Mouse (Mus musculus): ENCODE data around the gene Sec1. TPM values are rescaled to one million over a fixed set of nuclear protein-coding genes. Genes with fewer than 3 reads are reported as not detected.
A peak's percentile ranks its signal among the peaks of the same experiment; 100 is the strongest.

Sec1 gene
- polyA plus RNA-seq, 1 experiment from 2014 or later, result 0.22 TPM

DNA sequence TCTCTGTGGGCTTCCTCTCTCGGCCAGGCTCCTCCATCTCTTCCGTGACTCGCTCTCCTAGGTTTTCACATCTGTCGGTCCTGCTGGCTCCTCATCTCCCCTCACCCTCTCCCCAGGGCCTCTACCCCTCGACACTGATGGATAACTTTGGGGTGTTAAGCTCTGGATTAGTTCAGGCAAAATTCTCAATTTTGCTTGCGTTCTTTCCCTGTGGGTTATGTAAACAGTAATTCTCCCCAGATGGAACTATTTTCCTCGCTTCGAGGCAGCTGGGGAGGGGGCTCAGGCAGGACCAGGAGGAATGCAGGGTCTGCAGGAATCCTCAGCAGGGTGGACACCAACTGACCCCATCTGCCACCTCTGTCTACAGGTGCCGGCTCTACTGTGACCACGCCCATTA lies 8.4 kb downstream of the Sec1 start:
- H3K27ac ChIP-seq (ENCODE audit: low read length), result no peak overlapping the region
- H3K36me3 ChIP-seq (ENCODE audit: insufficient read depth, low read length), result no peaks in the 10 kb centered on the region
- H3K4me3 ChIP-seq (ENCODE audit: low read length), result no peak overlapping the region
- no peaks in the 10 kb centered on the region for H3K9me3 ChIP-seq (ENCODE audit: low read length)
- ATAC-seq (ENCODE audit: low FRiP score, low TSS enrichment), result no peak
- H3K4me2 ChIP-seq (replicated peaks; ENCODE audit: low read depth, low read length), result no peak overlapping the region
- H3K27me3 ChIP-seq (ENCODE audit: insufficient read depth, low read length), result no peaks in the 10 kb centered on the region
- H3K4me1 ChIP-seq (ENCODE audit: insufficient read depth, low read length), result peaks cover 30% of the 10 kb centered on the region
- WGBS, result 43% methylated on average over 10 of the region's 10 CpGs
- no peak overlapping the region for H3K9ac ChIP-seq (replicated peaks; ENCODE audit: low read length)

DNA sequence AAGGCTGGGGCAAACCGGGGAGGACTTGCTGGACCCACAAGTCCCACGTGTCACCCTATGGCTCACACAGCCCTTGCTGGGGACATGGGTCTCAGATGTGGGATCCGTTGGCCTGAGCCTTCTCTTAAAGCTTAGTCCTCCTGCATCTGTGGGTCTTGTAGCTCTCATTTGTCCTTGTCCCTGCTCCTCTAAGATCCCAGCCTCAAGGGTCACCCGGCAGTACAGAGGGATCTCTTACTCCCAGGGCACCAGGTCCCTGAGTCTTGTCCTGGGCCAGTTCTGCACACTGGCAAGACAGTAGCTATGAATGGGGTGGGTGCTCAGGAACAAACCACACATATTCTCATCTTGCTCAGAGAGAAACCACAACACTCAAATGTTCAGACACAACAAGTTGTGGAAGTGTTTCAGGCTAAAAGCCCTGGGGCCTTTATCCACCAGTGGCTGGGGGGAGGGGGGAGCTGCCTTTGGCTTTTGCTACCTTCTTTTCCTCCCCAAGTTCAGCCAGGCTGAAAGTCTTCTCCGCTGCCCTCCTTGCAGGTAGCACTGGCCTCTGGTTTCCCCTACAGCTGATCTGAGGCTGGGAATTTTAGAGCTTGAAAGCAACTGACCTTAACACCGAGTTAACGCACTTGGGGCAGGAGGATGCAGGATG lies 10.7 kb downstream of the Sec1 start, which contains the start of gene Ntn5:
TSS of gene Ntn5 (plus strand) at position 627 of the 655 bp plus-strand sequence.
- H3K4me3 ChIP-seq (ENCODE audit: low read length), result no peak within 1 kb of the TSS
- H3K27ac ChIP-seq (ENCODE audit: low read length), result no peak within 1 kb of the TSS
- no peak for ATAC-seq (ENCODE audit: low FRiP score, low TSS enrichment)
- H3K36me3 ChIP-seq (ENCODE audit: insufficient read depth, low read length), result no peaks in the 10 kb centered on the region
- H3K9ac ChIP-seq (replicated peaks; ENCODE audit: low read length), result peak within 1 kb of the TSS; percentile 6; the same call in 1 of the 2 replicates
- H3K27me3 ChIP-seq (ENCODE audit: insufficient read depth, low read length), result no peaks in the 10 kb centered on the region
- 65% methylated on average over 7 of the region's 7 CpGs for WGBS
- peaks cover 21% of the 10 kb centered on the region for H3K4me1 ChIP-seq (ENCODE audit: insufficient read depth, low read length)
- no peak within 1 kb of the TSS for H3K4me2 ChIP-seq (replicated peaks; ENCODE audit: low read depth, low read length)
- H3K9me3 ChIP-seq (ENCODE audit: low read length), result no peaks in the 10 kb centered on the region

DNA sequence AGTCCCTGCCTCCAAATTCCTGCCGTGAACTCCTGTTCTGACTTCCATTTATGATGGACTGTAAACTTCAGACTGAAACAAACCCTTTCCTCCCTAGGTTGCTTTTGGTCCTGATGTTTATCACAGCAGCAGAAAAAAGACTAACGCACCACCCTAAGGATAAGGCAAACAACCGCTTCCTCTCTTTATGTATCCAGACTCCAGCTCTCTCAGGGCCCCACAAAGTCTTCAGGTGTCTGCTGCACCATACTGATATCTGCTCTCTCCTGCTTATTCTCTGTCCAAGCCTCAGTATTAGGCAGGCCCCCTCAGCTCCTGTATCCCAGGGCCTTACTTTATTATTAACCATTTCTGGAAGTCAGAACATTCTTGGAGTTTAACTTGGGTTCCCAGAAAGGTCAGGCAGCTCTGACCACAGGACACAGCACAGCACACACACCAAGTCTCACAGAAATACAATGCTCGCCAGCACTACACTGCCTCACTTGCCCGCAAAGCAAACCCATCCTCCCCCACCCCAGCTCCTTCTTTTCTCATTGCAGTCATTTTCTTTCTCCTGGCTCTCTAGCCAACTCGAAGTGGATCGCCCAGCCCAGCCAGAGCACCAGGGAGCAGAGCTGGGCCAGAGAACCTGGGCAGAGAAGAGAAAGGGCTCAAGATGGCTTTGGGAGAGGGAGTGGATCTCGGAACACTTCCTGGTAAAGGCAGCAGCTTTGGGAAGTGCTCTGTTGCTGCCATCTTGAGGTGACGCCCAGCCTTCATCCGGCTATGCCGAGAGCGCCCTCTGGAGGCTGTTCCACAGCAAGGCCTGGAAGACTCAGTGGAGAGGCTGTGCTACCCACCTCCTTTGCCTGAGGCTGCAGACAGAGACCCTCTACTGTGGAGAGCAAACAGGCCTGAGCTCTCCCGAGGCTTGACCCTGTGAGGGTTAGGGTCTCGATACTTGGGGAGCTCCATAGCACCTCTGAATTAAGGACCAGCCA lies 11.8 kb downstream of the Sec1 start:
- Histone ChIP-seq H3K9ac (replicated peaks; ENCODE audit: low read length) (peak overlapping the region; percentile 62), H3K27me3 (ENCODE audit: insufficient read depth, low read length) (no peaks in the 10 kb centered on the region), H3K9me3 (ENCODE audit: low read length) (no peaks in the 10 kb centered on the region), H3K4me2 (replicated peaks; ENCODE audit: low read depth, low read length) (peak overlapping the region; percentile 43), H3K4me3 (ENCODE audit: low read length) (0 out of 2 replicates have a peak overlapping the region, but pooled peaks have one; percentile 6), H3K27ac (ENCODE audit: low read length) (0 out of 2 replicates have a peak overlapping the region, but pooled peaks have one; percentile 26), H3K4me1 (ENCODE audit: insufficient read depth, low read length) (peaks cover 21% of the 10 kb centered on the region), H3K36me3 (ENCODE audit: insufficient read depth, low read length) (no peaks in the 10 kb centered on the region)
- ATAC-seq (ENCODE audit: low FRiP score, low TSS enrichment), result peak; percentile 75
- WGBS, result 25% methylated on average over 14 of the region's 14 CpGs

DNA sequence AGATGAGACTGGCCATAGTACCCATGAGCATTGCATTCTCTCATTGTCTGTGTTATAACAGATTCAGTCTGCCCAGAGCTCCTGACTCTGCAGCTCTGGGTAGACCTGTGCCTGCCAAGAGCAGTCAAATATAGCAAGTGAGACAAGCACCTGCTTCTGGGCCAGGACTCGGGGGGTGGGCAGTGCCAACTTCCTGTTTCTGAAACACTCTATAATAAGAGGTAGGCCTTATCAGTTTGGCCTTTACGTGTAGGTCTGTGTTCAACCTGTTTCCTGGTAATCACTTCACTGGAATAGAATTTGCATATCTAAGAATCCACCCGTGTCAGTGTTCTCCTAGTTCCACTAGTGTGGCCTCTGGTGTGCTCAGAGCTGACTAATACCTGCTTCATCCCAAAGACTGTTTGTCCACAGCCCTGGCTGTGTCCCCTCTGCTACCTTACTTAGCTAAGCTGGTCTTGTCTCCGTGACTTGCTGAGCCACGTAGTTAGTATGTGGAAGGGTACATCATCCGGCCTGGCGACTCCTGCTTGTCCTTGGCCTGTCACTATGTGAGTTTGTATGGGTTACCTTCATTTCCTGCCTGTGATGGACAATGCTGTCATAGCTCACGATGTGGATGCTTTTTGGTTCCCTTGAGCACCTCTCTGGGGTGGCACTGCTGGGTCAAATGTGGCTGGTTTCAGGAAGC lies 13.0 kb downstream of the Sec1 start:
- H3K4me2 ChIP-seq (replicated peaks; ENCODE audit: low read depth, low read length), result no peak overlapping the region
- no peaks in the 10 kb centered on the region for H3K36me3 ChIP-seq (ENCODE audit: insufficient read depth, low read length)
- 77% methylated on average over 8 of the region's 8 CpGs for WGBS
- peaks cover 16% of the 10 kb centered on the region for H3K4me1 ChIP-seq (ENCODE audit: insufficient read depth, low read length)
- no peak overlapping the region for H3K9ac ChIP-seq (replicated peaks; ENCODE audit: low read length)
- no peaks in the 10 kb centered on the region for H3K9me3 ChIP-seq (ENCODE audit: low read length)
- H3K27ac ChIP-seq (ENCODE audit: low read length), result no peak overlapping the region
- H3K27me3 ChIP-seq (ENCODE audit: insufficient read depth, low read length), result no peaks in the 10 kb centered on the region
- ATAC-seq (ENCODE audit: low FRiP score, low TSS enrichment), result no peak
- H3K4me3 ChIP-seq (ENCODE audit: low read length), result no peak overlapping the region

DNA sequence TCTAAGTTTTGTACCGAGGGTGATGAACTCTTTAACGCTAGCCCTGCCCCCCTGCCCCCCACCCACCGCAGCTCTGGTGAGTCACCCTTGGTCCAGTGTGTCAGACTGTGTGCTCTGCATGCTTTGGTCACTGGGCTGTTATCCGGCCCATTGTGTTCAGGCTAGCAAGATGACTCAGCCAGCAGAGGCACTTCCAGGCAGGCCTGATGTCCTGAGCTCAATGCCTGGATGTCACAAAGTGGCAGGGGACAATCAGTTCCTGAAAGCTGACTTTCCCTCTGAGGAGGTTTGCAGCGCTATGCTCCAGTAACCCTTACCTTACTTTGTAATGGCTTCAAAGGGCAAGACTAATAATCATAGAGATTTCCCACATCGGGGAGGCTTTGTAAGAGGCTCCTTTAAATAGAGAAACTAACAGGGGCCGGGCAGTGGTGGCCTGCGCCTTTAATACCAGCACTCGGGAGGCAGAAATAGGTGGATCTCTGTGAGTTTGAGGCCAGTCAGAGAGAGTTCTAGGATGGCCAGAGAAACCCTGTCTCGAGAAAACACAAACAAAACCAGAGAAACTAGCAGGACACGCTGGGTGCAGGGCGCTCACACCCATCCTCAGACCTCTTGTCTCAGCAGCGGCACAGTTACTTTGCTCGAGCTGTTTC lies 14.1 kb downstream of the Sec1 start:
- ATAC-seq (ENCODE audit: low FRiP score, low TSS enrichment), result peak; percentile 63
- no peaks in the 10 kb centered on the region for H3K27me3 ChIP-seq (ENCODE audit: insufficient read depth, low read length)
- 66% methylated on average over 14 of the region's 14 CpGs for WGBS
- H3K4me3 ChIP-seq (ENCODE audit: low read length), result no peak overlapping the region
- peaks cover 12% of the 10 kb centered on the region for H3K4me1 ChIP-seq (ENCODE audit: insufficient read depth, low read length)
- H3K27ac ChIP-seq (ENCODE audit: low read length), result peak overlapping the region; percentile 4; the same call in 1 of the 2 replicates
- H3K9me3 ChIP-seq (ENCODE audit: low read length), result no peaks in the 10 kb centered on the region
- no peak overlapping the region for H3K4me2 ChIP-seq (replicated peaks; ENCODE audit: low read depth, low read length)
- H3K36me3 ChIP-seq (ENCODE audit: insufficient read depth, low read length), result no peaks in the 10 kb centered on the region
- no peak overlapping the region for H3K9ac ChIP-seq (replicated peaks; ENCODE audit: low read length)

DNA sequence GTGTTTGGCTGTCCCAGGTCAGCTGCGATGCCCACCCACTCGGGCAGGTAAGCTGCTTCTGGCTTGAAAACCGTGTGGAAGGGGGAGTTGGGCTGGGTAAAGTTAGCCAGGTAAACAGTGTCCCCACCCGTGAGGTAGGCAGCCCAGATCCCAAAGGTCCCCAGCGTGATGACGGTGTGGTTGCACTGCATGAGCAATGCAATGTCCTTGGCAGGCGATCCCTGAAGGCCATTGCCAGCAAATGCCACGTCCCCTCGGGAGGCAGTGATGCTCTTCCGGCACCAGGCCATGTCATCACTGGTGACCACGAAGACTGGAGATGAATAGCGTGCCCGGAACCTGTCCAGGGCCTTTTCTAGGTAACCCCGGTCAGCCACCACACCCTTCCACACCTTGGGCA lies 15.7 kb downstream of the Sec1 start:
- Histone ChIP-seq H3K27me3 (ENCODE audit: insufficient read depth, low read length) (no peaks in the 10 kb centered on the region), H3K36me3 (ENCODE audit: insufficient read depth, low read length) (no peaks in the 10 kb centered on the region), H3K4me3 (ENCODE audit: low read length) (no peak overlapping the region), H3K4me1 (ENCODE audit: insufficient read depth, low read length) (peaks cover 12% of the 10 kb centered on the region), H3K27ac (ENCODE audit: low read length) (no peak overlapping the region), H3K4me2 (replicated peaks; ENCODE audit: low read depth, low read length) (no peak overlapping the region), H3K9me3 (ENCODE audit: low read length) (no peaks in the 10 kb centered on the region), H3K9ac (replicated peaks; ENCODE audit: low read length) (no peak overlapping the region)
- no peak for ATAC-seq (ENCODE audit: low FRiP score, low TSS enrichment)
- 90% methylated on average over 14 of the region's 14 CpGs for WGBS

DNA sequence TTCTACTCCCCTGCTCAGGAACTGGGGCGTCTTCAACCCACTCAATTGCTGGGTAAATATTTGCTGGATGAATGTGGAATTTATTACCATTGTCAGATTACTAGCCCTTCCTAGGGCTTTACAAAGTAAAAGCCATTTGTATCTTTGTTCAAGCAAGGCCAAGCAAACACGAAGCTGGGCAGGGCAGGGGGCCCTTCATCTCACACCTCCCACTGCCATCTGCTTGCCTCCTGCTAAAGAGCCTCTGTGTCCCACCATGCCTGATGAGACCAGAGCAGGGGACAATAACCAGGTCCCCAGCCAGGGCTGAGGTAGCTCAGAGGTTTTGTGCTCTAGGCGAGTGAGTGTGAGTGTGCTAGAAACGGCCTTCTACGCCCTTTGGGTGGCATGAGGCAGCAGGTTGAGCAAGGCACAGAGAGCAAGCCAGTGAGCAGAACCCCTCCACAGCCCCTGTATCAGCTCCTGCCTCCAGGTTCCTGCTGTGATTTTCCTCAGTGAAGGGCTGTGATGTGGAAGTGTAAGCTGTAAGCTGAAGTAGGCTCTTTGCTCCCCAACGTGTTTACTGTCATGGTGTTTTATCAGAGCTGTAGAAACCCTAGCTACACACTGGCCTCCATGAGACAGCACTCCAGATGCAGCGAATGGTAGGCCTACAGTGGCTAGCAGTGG lies 16.4 kb downstream of the Sec1 start:
- Histone ChIP-seq H3K27me3 (ENCODE audit: insufficient read depth, low read length) (no peaks in the 10 kb centered on the region), H3K4me1 (ENCODE audit: insufficient read depth, low read length) (peaks cover 12% of the 10 kb centered on the region), H3K9me3 (ENCODE audit: low read length) (no peaks in the 10 kb centered on the region), H3K36me3 (ENCODE audit: insufficient read depth, low read length) (no peaks in the 10 kb centered on the region), H3K4me2 (replicated peaks; ENCODE audit: low read depth, low read length) (no peak overlapping the region), H3K9ac (replicated peaks; ENCODE audit: low read length) (no peak overlapping the region), H3K27ac (ENCODE audit: low read length) (no peak overlapping the region), H3K4me3 (ENCODE audit: low read length) (no peak overlapping the region)
- WGBS, result 66% methylated on average over 7 of the region's 7 CpGs
- ATAC-seq (ENCODE audit: low FRiP score, low TSS enrichment), result no peak

DNA sequence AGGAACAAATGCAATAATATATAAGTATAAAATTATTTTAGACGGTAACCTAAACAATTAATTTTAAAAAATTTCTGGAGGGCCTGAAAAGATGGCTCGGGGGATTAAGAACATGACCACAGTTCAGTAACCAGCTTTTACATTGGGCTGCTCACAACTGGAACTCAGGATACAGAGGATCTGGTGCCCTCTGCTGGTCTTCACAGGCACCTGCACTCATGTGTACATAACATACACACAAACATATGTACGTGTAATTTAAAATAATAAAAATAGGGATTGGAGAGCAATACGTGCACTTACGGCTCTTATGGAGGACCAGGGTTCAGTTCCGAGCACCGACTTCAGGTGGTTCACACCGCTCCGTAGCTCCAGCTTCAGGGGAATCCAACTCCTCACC lies 25.3 kb downstream of the Sec1 start:
- no peak overlapping the region for H3K27ac ChIP-seq (ENCODE audit: low read length)
- no peak overlapping the region for H3K9ac ChIP-seq (replicated peaks; ENCODE audit: low read length)
- 93% methylated on average over 9 of the region's 9 CpGs for WGBS
- H3K36me3 ChIP-seq (ENCODE audit: insufficient read depth, low read length), result no peaks in the 10 kb centered on the region
- no peak overlapping the region for H3K4me3 ChIP-seq (ENCODE audit: low read length)
- H3K4me2 ChIP-seq (replicated peaks; ENCODE audit: low read depth, low read length), result no peak overlapping the region
- peaks cover 19% of the 10 kb centered on the region for H3K4me1 ChIP-seq (ENCODE audit: insufficient read depth, low read length)
- no peaks in the 10 kb centered on the region for H3K27me3 ChIP-seq (ENCODE audit: insufficient read depth, low read length)
- ATAC-seq (ENCODE audit: low FRiP score, low TSS enrichment), result no peak
- H3K9me3 ChIP-seq (ENCODE audit: low read length), result peaks cover 4% of the 10 kb centered on the region; the same call in 1 of the 2 replicates

DNA sequence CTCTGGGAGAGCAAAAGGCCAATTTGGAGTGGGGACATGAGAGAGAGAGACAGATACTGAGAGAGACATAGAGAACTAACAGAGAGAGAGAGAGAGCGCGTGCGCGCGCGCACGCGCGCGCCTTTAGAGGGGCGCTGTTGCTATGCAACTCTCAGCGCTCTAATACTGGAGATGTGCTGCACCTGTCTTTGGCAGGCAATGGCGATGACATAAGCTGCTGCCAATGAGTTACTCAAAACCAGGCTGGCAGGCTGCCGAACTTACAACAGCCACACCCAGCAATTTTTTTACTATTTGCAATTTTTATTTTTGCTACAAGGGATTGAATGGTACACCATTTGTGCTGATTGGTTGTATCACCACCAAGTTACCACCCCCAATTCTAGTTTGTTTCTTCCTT lies 26.4 kb downstream of the Sec1 start:
- H3K9ac ChIP-seq (replicated peaks; ENCODE audit: low read length), result no peak overlapping the region
- no peak for ATAC-seq (ENCODE audit: low FRiP score, low TSS enrichment)
- no peak overlapping the region for H3K4me3 ChIP-seq (ENCODE audit: low read length)
- H3K27me3 ChIP-seq (ENCODE audit: insufficient read depth, low read length), result no peaks in the 10 kb centered on the region
- H3K36me3 ChIP-seq (ENCODE audit: insufficient read depth, low read length), result no peaks in the 10 kb centered on the region
- H3K4me1 ChIP-seq (ENCODE audit: insufficient read depth, low read length), result peaks cover 19% of the 10 kb centered on the region
- WGBS, result 86% methylated on average over 14 of the region's 14 CpGs
- no peak overlapping the region for H3K4me2 ChIP-seq (replicated peaks; ENCODE audit: low read depth, low read length)
- no peak overlapping the region for H3K27ac ChIP-seq (ENCODE audit: low read length)
- H3K9me3 ChIP-seq (ENCODE audit: low read length), result peaks cover 4% of the 10 kb centered on the region; the same call in 1 of the 2 replicates

All from kidney, embryonic 16.5 days (tissue).